Mouse (Mus musculus): ENCODE measurements at regions not wholly inside any gene's neighbourhood (a gene's known extent, or its start where the extent isn't known, plus 50 kb on each side); places are given as distances from the start of the nearest gene placed in this dataset.

- Histone ChIP-seq H3K4me1 (ENCODE audit: control insufficient read depth) (peaks cover 6% of the 10 kb centered on the region), H3K36me3 (ENCODE audit: control insufficient read depth) (no peaks in the 10 kb centered on the region), H3K4me3 (replicated peaks) (no peak overlapping the region), H3K27me3 (ENCODE audit: control insufficient read depth) (peaks cover 37% of the 10 kb centered on the region), H3K9me3 (ENCODE audit: control insufficient read depth, low read length) (no peaks in the 10 kb centered on the region)
- TF ChIP-seq TAL1 (IDR thresholded peaks at IDR 0.05; ENCODE audit: low read length) (no peak), GATA1 (IDR thresholded peaks at IDR 0.05; ENCODE audit: low read length) (no peak)
Observed at GRCm38 (mm10) chr2:73041475-73041874, 55.0 kb upstream of the Gm11084 start.

GRCm38 (mm10) chr2:73040031-73040430 lies 53.5 kb upstream of the Gm11084 start:
- no peak overlapping the region for H3K4me3 ChIP-seq (replicated peaks)

GRCm38 (mm10) chr2:73039300-73039699 lies 52.8 kb upstream of the Gm11084 start:
- peaks cover 6% of the 10 kb centered on the region for H3K4me1 ChIP-seq (ENCODE audit: control insufficient read depth)
- no peaks in the 10 kb centered on the region for H3K36me3 ChIP-seq (ENCODE audit: control insufficient read depth)
- TF ChIP-seq TAL1 (IDR thresholded peaks at IDR 0.05; ENCODE audit: low read length) = no peak
- no peak for TF ChIP-seq GATA1 (IDR thresholded peaks at IDR 0.05; ENCODE audit: low read length)
- peaks cover 31% of the 10 kb centered on the region for H3K27me3 ChIP-seq (ENCODE audit: control insufficient read depth)
- H3K4me3 ChIP-seq (replicated peaks) = no peak overlapping the region
- no peaks in the 10 kb centered on the region for H3K9me3 ChIP-seq (ENCODE audit: control insufficient read depth, low read length)

More at GRCm38 (mm10) chr2:73040031-73040430, 53.5 kb upstream of the Gm11084 start:
- TF ChIP-seq TAL1 (IDR thresholded peaks at IDR 0.05; ENCODE audit: low read length) = no peak
- no peak for TF ChIP-seq GATA1 (IDR thresholded peaks at IDR 0.05; ENCODE audit: low read length)
- peaks cover 6% of the 10 kb centered on the region for H3K4me1 ChIP-seq (ENCODE audit: control insufficient read depth)
- H3K27me3 ChIP-seq (ENCODE audit: control insufficient read depth) = peaks cover 34% of the 10 kb centered on the region
- H3K36me3 ChIP-seq (ENCODE audit: control insufficient read depth) = no peaks in the 10 kb centered on the region
- H3K9me3 ChIP-seq (ENCODE audit: control insufficient read depth, low read length) = no peaks in the 10 kb centered on the region

- peaks cover 6% of the 10 kb centered on the region for H3K4me1 ChIP-seq (ENCODE audit: control insufficient read depth)
- no peaks in the 10 kb centered on the region for H3K36me3 ChIP-seq (ENCODE audit: control insufficient read depth)
- peak overlapping the region; percentile 14 for H3K4me3 ChIP-seq (replicated peaks)
- TF ChIP-seq TAL1 (IDR thresholded peaks at IDR 0.05; ENCODE audit: low read length) = no peak
- no peak for TF ChIP-seq GATA1 (IDR thresholded peaks at IDR 0.05; ENCODE audit: low read length)
- H3K27me3 ChIP-seq (ENCODE audit: control insufficient read depth) = peaks cover 29% of the 10 kb centered on the region
- no peaks in the 10 kb centered on the region for H3K9me3 ChIP-seq (ENCODE audit: control insufficient read depth, low read length)
Observed at GRCm38 (mm10) chr2:73038290-73038732, 51.8 kb upstream of the Gm11084 start.

- H3K27me3 ChIP-seq (ENCODE audit: control insufficient read depth) = peaks cover 31% of the 10 kb centered on the region
Observed at GRCm38 (mm10) chr2:73037266-73038046, 50.9 kb upstream of the Gm11084 start.

More at GRCm38 (mm10) chr2:73037266-73038046, 50.9 kb upstream of the Gm11084 start:
- Histone ChIP-seq H3K36me3 (ENCODE audit: control insufficient read depth) (no peaks in the 10 kb centered on the region), H3K4me1 (ENCODE audit: control insufficient read depth) (peaks cover 6% of the 10 kb centered on the region), H3K9me3 (ENCODE audit: control insufficient read depth, low read length) (no peaks in the 10 kb centered on the region), H3K4me3 (replicated peaks) (no peak overlapping the region)
- TF ChIP-seq GATA1 (IDR thresholded peaks at IDR 0.05; ENCODE audit: low read length) (no peak), TAL1 (IDR thresholded peaks at IDR 0.05; ENCODE audit: low read length) (no peak)
